Mouse (Mus musculus) lung, adult 2 months (tissue): ENCODE measurements at regions not wholly inside any gene's neighbourhood (a gene's known extent, or its start where the extent isn't known, plus 50 kb on each side); places are given as distances from the start of the nearest gene placed in this dataset.

Experiments used
- CTCF ChIP-seq: fragments of 200-500 bp; IDR thresholded peaks from 2 replicates; pipeline ENCODE4 v1.5.1; 2011; ENCODE audit warnings: mild to moderate bottlenecking, low read length, control low read depth; ENCODE audit not compliant: insufficient read depth
- POLR2A ChIP-seq: fragments of 200-500 bp; IDR thresholded peaks from 2 replicates; pipeline ENCODE4 v1.6.1; 2011; ENCODE audit warnings: low read depth, mild to moderate bottlenecking, control low read depth, low read length, borderline replicate concordance; ENCODE audit errors: extremely low read depth

DNA sequence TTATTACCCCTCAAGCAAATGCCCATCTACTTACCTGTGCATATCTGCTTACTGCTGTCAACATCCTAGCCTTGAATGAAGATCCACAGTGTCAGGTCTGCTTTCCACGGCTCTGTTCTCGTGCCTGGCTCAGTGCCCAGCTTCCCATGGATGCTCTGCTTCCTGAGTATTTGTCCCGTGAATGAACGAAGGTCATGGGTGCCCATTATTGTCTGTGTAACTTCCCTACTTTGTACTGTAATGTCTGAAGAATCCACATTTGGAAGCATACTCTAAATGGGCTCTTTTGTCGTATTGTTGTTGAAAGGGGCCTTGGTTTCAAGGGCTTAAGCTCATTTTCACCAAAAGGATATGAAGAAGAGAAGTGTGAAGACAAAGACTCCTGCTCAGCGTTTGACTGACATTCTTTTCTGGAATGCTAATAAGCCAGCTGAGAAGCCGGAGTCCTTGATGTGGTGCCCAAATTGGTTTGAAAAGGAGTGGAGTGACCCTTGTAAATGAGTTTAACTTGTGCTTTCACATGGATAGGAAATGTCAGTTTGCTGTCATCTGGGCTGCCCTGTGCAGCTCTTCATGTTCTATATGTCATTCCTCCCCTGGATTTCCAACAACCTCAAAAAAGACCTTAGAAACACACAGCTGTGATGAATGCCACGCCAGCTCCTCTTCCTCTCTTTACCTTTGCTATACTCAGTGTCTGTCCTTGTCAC is 386.0 kb downstream of the Serpinb8 start:
- TF ChIP-seq CTCF, result no peak
- TF ChIP-seq POLR2A, result no peak
